Mouse (Mus musculus) myocyte (in vitro differentiated cells): Measurements from ENCODE around the gene Krt1. TPM values are rescaled to one million over a fixed set of nuclear protein-coding genes. Genes with fewer than 3 reads are reported as not detected.

Experiments
- H3K27me3 ChIP-seq: one replicate; pipeline ENCODE4 v1.6.1; 2011; ENCODE audit not compliant: control insufficient read depth, insufficient read depth, insufficient read length
- H3K36me3 ChIP-seq: one replicate; pipeline ENCODE4 v1.6.1; 2011; ENCODE audit not compliant: control insufficient read depth, insufficient read depth
- H3K4me2 ChIP-seq: one replicate; pipeline ENCODE4 v1.6.1; 2011; ENCODE audit warnings: low read depth, control low read depth
- H3K4me3 ChIP-seq: one replicate; pipeline ENCODE4 v1.5.1; 2011; ENCODE audit warnings: mild to moderate bottlenecking, control low read depth, moderate library complexity
- H3K79me2 ChIP-seq: one replicate; pipeline ENCODE4 v1.6.1; 2011; ENCODE audit not compliant: control insufficient read depth, insufficient read depth
- H3ac ChIP-seq: one replicate; pipeline ENCODE4 v1.6.1; 2011; ENCODE audit not compliant: control insufficient read depth, insufficient read length
- CEBPB ChIP-seq: IDR thresholded peaks from 2 replicates; pipeline ENCODE4 v1.6.1; 2011; ENCODE audit warnings: mild to moderate bottlenecking, moderate library complexity; ENCODE audit not compliant: poor library complexity, insufficient read depth, severe bottlenecking
- E2F4 ChIP-seq: IDR thresholded peaks from one replicate; pipeline ENCODE4 v1.6.1; 2011; ENCODE audit warnings: mild to moderate bottlenecking, control low read depth, moderate library complexity; ENCODE audit not compliant: insufficient read depth
- MAX ChIP-seq: IDR thresholded peaks from one replicate; pipeline ENCODE4 v1.6.1; 2011; ENCODE audit warnings: low read depth, mild to moderate bottlenecking, control low read depth
- MYOD1 ChIP-seq, 3 experiments: IDR thresholded peaks; one replicate each; pipeline ENCODE4 v1.6.1; 2011; ENCODE audit warnings: control low read depth in 2 of 3, low read depth in 2 of 3, mild to moderate bottlenecking in 2 of 3, moderate library complexity in 1 of 3; ENCODE audit not compliant: insufficient read length in 2 of 3, control insufficient read depth in 1 of 3
- MYOG ChIP-seq, 3 experiments: IDR thresholded peaks; one replicate each; pipeline ENCODE4 v1.6.1; 2011; ENCODE audit warnings: control low read depth in 2 of 3, low read depth in 2 of 3, mild to moderate bottlenecking in 2 of 3; ENCODE audit not compliant: insufficient read length in 2 of 3, control insufficient read depth in 1 of 3, insufficient read depth in 1 of 3
- POLR2A ChIP-seq: IDR thresholded peaks from one replicate; pipeline ENCODE4 v1.6.1; 2011; ENCODE audit warnings: low read depth, mild to moderate bottlenecking, control low read depth, moderate library complexity; ENCODE audit not compliant: insufficient read length
- POLR2AphosphoS2 ChIP-seq: IDR thresholded peaks from one replicate; pipeline ENCODE4 v1.6.1; 2011; ENCODE audit warnings: low read depth, control low read depth; ENCODE audit not compliant: insufficient read length
- REST ChIP-seq: IDR thresholded peaks from one replicate; pipeline ENCODE4 v1.6.1; 2011; ENCODE audit warnings: mild to moderate bottlenecking, control low read depth, moderate library complexity; ENCODE audit not compliant: insufficient read depth, insufficient read length
- SRF ChIP-seq: IDR thresholded peaks from one replicate; pipeline ENCODE4 v1.6.1; 2011; ENCODE audit warnings: low read depth; ENCODE audit not compliant: control insufficient read depth, insufficient read length
- TCF12 ChIP-seq: IDR thresholded peaks from one replicate; pipeline ENCODE4 v1.6.1; 2011; ENCODE audit warnings: mild to moderate bottlenecking, control low read depth; ENCODE audit not compliant: poor library complexity, insufficient read depth, severe bottlenecking
- TCF3 ChIP-seq: IDR thresholded peaks from one replicate; pipeline ENCODE4 v1.6.1; 2011; ENCODE audit warnings: low read depth, control low read depth; ENCODE audit not compliant: insufficient read length
- USF1 ChIP-seq: IDR thresholded peaks from one replicate; pipeline ENCODE4 v1.6.1; 2011; ENCODE audit warnings: low read depth, mild to moderate bottlenecking, control low read depth, moderate library complexity
- polyA plus RNA-seq: library from polyadenylated mRNA; unstranded; fragments of >200 nt; fragmentation: generic; extraction: Trizol; gene quantifications from one replicate; pipeline ENCODE4 v1.2.1, GENCODE M21; 2012; ENCODE audit warnings: missing spikeins

Gene Krt1
- polyA plus RNA-seq, 1 experiment = not detected

DNA sequence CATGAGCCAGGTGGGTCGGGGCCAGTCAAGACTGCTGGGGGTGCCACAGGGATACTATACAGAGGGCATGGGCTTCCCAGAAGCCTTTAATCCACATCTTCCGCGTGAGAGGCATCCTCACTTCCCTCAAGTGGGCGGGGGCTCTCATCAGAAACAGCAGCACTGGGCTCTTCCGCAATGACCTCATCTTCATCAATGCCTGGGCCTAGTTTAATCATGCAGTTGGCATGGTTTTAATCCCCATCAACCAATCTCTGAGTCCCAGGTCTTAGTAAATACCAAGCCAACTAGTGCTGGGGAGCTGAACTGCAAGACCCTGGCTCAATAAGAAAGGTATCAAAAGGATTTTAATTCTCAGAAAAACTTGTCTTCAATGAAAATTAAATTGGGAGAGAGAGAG lies 21.2 kb downstream of the Krt1 start:
- Histone ChIP-seq H3K4me2 (no peak overlapping the region), H3K36me3 (no peaks in the 10 kb centered on the region), H3K4me3 (no peak overlapping the region), H3K79me2 (no peaks in the 10 kb centered on the region), H3K27me3 (peaks cover 52% of the 10 kb centered on the region), H3ac (no peak overlapping the region)
- TF ChIP-seq CEBPB (no peak), MYOD1 (IDR thresholded peaks at IDR 0.05; ENCODE audit: control insufficient read depth in 1 of 3, insufficient read length in 2 of 3, low read depth in 2 of 3) (no peak), USF1 (no peak), POLR2AphosphoS2 (no peak), TCF3 (no peak), TCF12 (no peak), E2F4 (no peak), MAX (no peak), REST (no peak), POLR2A (no peak)

DNA sequence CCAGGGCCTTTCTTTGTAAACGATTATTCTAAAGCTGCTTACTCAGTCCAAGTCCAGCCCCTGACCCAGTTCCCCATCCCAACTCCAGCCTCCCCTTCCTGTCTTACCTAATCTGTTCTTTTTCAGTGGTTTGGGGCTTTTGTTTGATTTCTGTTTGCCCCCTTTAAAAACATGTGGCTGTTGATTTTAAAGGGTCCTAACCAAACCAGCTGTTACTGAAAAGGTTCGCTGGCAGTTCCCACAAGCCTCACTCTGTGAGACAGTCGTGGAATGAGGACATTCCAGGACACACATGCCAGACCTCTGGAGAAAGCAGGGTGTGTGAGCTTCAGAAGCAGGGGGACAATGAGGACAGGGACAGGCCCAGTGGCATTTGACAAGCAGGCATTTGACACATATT lies 28.8 kb downstream of the Krt1 start:
- TF ChIP-seq MYOD1 (IDR thresholded peaks at IDR 0.05; ENCODE audit: control insufficient read depth in 1 of 3, insufficient read length in 2 of 3, low read depth in 2 of 3) (no peak), CEBPB (no peak), SRF (no peak), E2F4 (no peak), REST (no peak), POLR2AphosphoS2 (no peak), MAX (no peak), TCF3 (no peak), POLR2A (no peak), USF1 (no peak), TCF12 (no peak), MYOG (IDR thresholded peaks at IDR 0.05; ENCODE audit: control insufficient read depth in 1 of 3, insufficient read depth in 1 of 3, insufficient read length in 2 of 3, low read depth in 2 of 3) (no peak)
- no peaks in the 10 kb centered on the region for H3K79me2 ChIP-seq

DNA sequence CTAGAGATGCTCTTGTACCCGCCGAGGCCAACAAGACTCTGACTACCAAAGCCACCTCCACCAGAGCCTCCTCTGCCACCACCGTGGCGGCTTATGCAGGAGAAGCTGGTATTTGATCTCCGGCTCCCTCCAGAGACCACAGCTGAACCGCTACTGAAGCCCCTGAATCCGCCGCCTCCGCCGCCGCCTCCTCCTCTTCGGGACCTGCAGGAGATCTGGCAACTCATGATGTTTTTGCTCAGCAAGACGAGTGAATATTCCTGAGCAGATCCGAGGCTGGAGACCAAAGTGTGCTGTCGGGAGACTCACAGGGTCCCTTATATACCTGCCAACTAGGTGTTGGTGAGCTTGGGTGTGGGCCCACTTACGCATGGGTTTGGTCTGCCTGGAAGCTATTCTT lies 32.7 kb downstream of the Krt1 start, which contains the start of gene Krt2:
Gene Krt2, minus strand, starts transcription at position 295 of the 400 bp plus-strand sequence.
- no peaks in the 10 kb centered on the region for H3K36me3 ChIP-seq
- TF ChIP-seq SRF (no peak), POLR2AphosphoS2 (no peak), POLR2A (no peak), MYOG (IDR thresholded peaks at IDR 0.05; ENCODE audit: control insufficient read depth in 1 of 3, insufficient read depth in 1 of 3, insufficient read length in 2 of 3, low read depth in 2 of 3) (no peak), MYOD1 (IDR thresholded peaks at IDR 0.05; ENCODE audit: control insufficient read depth in 1 of 3, insufficient read length in 2 of 3, low read depth in 2 of 3) (no peak), MAX (no peak), TCF3 (no peak), REST (no peak), USF1 (no peak), E2F4 (no peak)
- H3ac ChIP-seq = no peak within 1 kb of the TSS
- H3K4me3 ChIP-seq = no peak within 1 kb of the TSS
- H3K79me2 ChIP-seq = no peaks in the 10 kb centered on the region
- no peak within 1 kb of the TSS for H3K4me2 ChIP-seq
- peaks cover 74% of the 10 kb centered on the region for H3K27me3 ChIP-seq

More for the DNA sequence above, 28.8 kb downstream of the Krt1 start:
- H3K4me3 ChIP-seq = no peak overlapping the region
- peaks cover 67% of the 10 kb centered on the region for H3K27me3 ChIP-seq
- H3K36me3 ChIP-seq = no peaks in the 10 kb centered on the region
- H3K4me2 ChIP-seq = no peak overlapping the region
- no peak overlapping the region for H3ac ChIP-seq

DNA sequence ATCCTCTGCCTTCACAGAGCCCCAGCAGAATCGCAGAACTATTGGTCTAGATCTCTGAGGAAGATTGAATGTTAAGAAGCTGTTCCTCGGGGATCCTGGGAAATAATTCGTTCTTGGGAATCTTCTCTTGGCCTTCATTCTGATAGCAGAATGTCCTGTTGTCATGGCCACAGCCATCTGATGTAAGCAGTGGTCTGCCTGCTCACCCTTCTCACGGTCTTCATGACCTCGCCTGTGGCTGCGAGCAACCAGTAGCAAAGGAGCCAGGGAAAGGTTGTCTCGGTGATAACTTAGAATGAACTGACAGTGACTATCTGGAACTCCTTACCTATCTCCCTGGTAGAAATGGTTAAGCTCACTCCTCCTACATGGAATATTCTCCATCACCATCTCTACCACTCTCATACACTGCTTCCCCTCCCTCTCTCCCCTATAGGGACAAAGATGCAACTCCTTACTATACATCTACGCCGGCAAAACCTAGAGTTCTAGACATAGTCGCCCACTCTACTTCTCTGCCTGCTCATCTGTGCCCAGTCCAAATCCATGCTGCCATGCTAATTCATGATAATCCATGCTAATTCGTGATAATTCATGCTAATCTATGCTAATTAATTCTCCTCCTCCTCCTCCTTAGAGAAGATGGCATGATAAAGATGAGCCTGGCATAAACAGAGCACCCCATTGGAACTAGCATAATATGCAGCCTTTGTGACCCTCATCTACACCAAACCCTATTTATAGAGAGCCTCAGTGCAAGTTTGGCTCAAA lies 47.4 kb downstream of the Krt1 start:
- TF ChIP-seq POLR2A (no peak), MYOG (IDR thresholded peaks at IDR 0.05; ENCODE audit: control insufficient read depth in 1 of 3, insufficient read depth in 1 of 3, insufficient read length in 2 of 3, low read depth in 2 of 3) (no peak), TCF12 (no peak), TCF3 (no peak), REST (no peak), MYOD1 (IDR thresholded peaks at IDR 0.05; ENCODE audit: control insufficient read depth in 1 of 3, insufficient read length in 2 of 3, low read depth in 2 of 3) (no peak), E2F4 (no peak), CEBPB (no peak), SRF (no peak), USF1 (no peak), MAX (no peak), POLR2AphosphoS2 (no peak)
- peaks cover 48% of the 10 kb centered on the region for H3K27me3 ChIP-seq
- no peaks in the 10 kb centered on the region for H3K36me3 ChIP-seq
- H3K79me2 ChIP-seq = no peaks in the 10 kb centered on the region
- no peak overlapping the region for H3ac ChIP-seq
- H3K4me3 ChIP-seq = no peak overlapping the region
- no peak overlapping the region for H3K4me2 ChIP-seq
